Mouse (Mus musculus): Measurements from ENCODE around the gene Coro7. TPM values are rescaled to one million over a fixed set of nuclear protein-coding genes. Genes with fewer than 3 reads are reported as not detected.

The Coro7 gene
- total and polyA plus RNA-seq, 2 experiments from 2014 or later = 9.9 to 17.8 TPM

DNA sequence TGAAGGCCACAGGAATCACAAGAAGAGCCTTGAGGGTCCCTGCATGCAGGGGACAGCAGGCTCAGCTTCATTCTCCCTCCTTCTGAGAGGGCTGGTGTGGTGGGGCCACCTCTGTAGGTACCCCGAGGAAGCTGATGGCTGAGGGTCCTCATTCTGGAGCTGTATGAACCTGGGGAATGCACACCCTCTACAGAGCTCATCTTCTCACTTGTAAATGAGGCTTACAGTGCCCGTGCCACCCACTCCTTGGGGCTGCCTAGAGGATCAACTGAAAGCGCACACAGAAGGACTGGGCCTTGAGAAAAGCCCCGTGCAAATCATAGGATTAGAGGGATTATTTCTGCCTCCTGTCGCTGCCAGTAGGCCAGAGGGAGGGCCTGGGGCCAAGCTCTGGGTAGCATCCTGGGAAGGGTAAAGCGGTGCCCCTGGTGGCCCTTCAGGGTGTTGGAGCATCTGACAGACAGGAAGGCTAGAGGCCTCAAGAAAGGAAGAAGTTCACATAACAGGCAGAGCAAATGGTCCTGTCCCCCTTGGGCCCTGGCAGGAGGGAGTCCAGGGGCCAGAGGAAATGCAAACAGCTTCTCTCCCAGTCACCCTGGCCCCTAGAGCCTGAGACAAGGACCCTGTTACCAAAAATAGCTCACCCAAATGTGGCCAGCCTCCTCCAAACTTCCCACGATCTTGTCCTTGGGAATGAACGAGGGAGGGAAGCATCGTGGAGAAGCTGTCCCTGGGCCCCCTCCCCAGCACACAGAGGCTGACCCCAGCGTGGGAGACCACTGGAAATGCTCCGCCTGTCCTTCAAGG is 23.6 kb downstream of the Coro7 start:
- Histone ChIP-seq H3K27me3 (ENCODE audit: control insufficient read depth, insufficient read depth, low read length) (no peaks in the 10 kb centered on the region), H3K9me3 (replicated peaks; ENCODE audit: control insufficient read depth, low read length) (no peaks in the 10 kb centered on the region), H3K4me2 (ENCODE audit: low read depth, low read length) (no peak overlapping the region), H3K9ac (replicated peaks; ENCODE audit: low read depth, low read length) (peak overlapping the region; percentile 38; the same call in 1 of the 2 replicates), H3K4me3 (ENCODE audit: low read depth, low read length) (no peak overlapping the region), H3K4me1 (ENCODE audit: control insufficient read depth, insufficient read depth) (peaks cover 43% of the 10 kb centered on the region), H3K36me3 (replicated peaks; ENCODE audit: control insufficient read depth, insufficient read depth, low read length) (peaks cover 22% of the 10 kb centered on the region), H3K27ac (ENCODE audit: low read depth) (peak overlapping the region; percentile 76)
- WGBS = 16% methylated on average over 11 of the region's 11 CpGs
- TF ChIP-seq CTCF (IDR thresholded peaks at IDR 0.05; ENCODE audit: low read depth) = peak; percentile 33; the same call in 1 of the 2 replicates
- no peak; the same call in 1 of the 2 replicates for TF ChIP-seq EP300 (IDR thresholded peaks at IDR 0.05; ENCODE audit: low read depth)
- DNase-seq (ENCODE audit: low spot score) = peak; percentile 52
- ATAC-seq (ENCODE audit: insufficient read depth, low read depth) = peak; percentile 22; the same call in 1 of the 2 replicates

DNA sequence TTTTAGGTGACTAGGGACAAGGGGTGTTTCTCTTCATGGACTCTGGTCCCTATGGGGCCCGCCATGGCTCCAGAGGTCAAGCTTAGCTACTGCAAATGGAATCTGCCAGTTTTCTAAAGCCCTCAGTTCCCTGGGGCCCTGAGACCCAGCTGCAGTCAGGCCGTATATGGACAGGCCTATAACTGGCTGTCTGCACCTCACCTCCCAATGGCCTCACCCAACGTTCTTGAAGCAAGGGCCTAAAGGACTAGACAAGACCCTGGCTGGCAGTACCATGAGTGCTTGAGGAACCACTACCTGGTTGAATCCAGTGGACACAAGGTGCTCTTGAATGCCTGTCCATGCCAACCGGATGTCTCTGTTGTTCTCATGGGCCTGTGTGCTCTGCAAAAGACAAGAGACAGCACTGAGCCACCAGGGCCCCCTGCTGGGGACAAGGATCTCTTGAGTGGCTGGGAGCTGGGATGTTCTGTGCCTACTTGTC is 24.3 kb downstream of the Coro7 start:
- 44% methylated on average over 4 of the region's 4 CpGs for WGBS
- H3K36me3 ChIP-seq (replicated peaks; ENCODE audit: control insufficient read depth, insufficient read depth, low read length) = peaks cover 29% of the 10 kb centered on the region
- H3K27me3 ChIP-seq (ENCODE audit: control insufficient read depth, insufficient read depth, low read length) = no peaks in the 10 kb centered on the region
- no peak overlapping the region for H3K4me2 ChIP-seq (ENCODE audit: low read depth, low read length)
- H3K27ac ChIP-seq (ENCODE audit: low read depth) = peak overlapping the region; percentile 76
- no peak overlapping the region for H3K4me3 ChIP-seq (ENCODE audit: low read depth, low read length)
- H3K9me3 ChIP-seq (replicated peaks; ENCODE audit: control insufficient read depth, low read length) = no peaks in the 10 kb centered on the region
- ATAC-seq (ENCODE audit: insufficient read depth, low read depth) (0 out of 2 replicates have a peak, but pooled peaks have one; percentile 34), DNase-seq (ENCODE audit: low spot score) (peak; percentile 41)
- H3K9ac ChIP-seq (replicated peaks; ENCODE audit: low read depth, low read length) = no peak overlapping the region
- no peak for TF ChIP-seq EP300 (IDR thresholded peaks at IDR 0.05; ENCODE audit: low read depth)
- peak; percentile 48 for TF ChIP-seq CTCF (IDR thresholded peaks at IDR 0.05; ENCODE audit: low read depth)
- H3K4me1 ChIP-seq (ENCODE audit: control insufficient read depth, insufficient read depth) = peaks cover 43% of the 10 kb centered on the region

DNA sequence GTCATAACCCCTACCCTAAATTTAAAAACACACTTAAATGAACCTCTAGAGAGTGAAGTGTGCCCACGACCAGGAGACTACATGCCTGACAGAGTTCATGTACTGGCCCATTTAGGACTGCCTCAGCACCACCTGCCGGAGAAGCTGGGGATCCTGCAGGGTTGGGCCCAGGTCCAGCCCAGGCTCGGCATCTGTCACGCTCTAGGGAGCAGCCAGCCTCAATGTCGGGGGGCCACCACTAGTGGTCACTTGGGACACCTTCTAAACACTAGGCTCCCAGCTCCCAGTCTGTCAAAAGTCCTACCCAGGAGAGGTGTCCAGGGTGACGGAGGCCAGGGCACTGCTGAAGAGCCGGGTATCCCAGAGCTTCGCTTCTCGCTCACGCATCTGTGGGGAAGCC is 24.9 kb downstream of the Coro7 start:
- Histone ChIP-seq H3K4me3 (ENCODE audit: low read depth, low read length) (no peak overlapping the region), H3K27me3 (ENCODE audit: control insufficient read depth, insufficient read depth, low read length) (no peaks in the 10 kb centered on the region), H3K36me3 (replicated peaks; ENCODE audit: control insufficient read depth, insufficient read depth, low read length) (peaks cover 35% of the 10 kb centered on the region), H3K9me3 (replicated peaks; ENCODE audit: control insufficient read depth, low read length) (no peaks in the 10 kb centered on the region), H3K27ac (ENCODE audit: low read depth) (peak overlapping the region; percentile 76), H3K9ac (replicated peaks; ENCODE audit: low read depth, low read length) (no peak overlapping the region), H3K4me1 (ENCODE audit: control insufficient read depth, insufficient read depth) (peaks cover 43% of the 10 kb centered on the region), H3K4me2 (ENCODE audit: low read depth, low read length) (no peak overlapping the region)
- no peak for ATAC-seq (ENCODE audit: insufficient read depth, low read depth)
- TF ChIP-seq CTCF (IDR thresholded peaks at IDR 0.05; ENCODE audit: low read depth) (peak; percentile 38), EP300 (IDR thresholded peaks at IDR 0.05; ENCODE audit: low read depth) (no peak)
- 64% methylated on average over 10 of the region's 10 CpGs for WGBS
- DNase-seq (ENCODE audit: low spot score) = peak; percentile 11

DNA sequence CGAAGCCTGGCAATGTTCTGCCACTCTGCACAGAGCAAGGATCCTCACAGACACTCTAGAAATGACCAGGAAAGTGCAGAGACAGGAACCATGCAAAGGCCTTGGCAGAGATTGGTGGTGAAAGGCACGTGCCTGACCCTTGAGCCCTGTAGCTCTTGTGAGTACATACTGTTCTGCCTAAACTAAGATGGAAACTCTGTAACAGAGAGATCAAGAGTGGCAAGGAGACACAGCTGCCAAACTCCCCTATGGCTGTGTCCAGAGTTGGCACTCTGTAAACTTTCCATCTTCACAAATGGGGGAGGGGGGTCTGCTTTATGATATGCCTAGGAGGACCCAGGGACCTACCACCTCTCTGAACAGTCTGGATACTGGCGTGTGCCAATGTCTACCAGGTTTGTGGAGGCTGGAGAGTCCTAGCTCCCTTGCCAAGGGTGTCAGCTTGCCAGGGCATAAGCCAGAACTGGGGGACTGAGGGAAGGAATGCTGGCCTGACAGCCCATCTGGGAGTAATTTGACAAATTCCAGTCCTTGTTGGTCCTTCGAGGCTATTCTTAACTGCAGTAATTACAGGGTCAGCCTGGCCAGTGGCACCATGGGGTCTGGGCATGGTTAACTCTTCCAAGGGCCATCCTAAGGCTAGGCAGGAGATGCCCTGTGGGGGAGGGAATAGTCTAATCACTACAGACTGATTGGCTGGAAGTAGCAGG is 26.7 kb downstream of the Coro7 start:
- Histone ChIP-seq H3K27me3 (ENCODE audit: control insufficient read depth, insufficient read depth, low read length) (no peaks in the 10 kb centered on the region), H3K4me2 (ENCODE audit: low read depth, low read length) (no peak overlapping the region), H3K4me1 (ENCODE audit: control insufficient read depth, insufficient read depth) (peaks cover 46% of the 10 kb centered on the region), H3K36me3 (replicated peaks; ENCODE audit: control insufficient read depth, insufficient read depth, low read length) (peaks cover 50% of the 10 kb centered on the region), H3K9ac (replicated peaks; ENCODE audit: low read depth, low read length) (no peak overlapping the region), H3K4me3 (ENCODE audit: low read depth, low read length) (no peak overlapping the region), H3K9me3 (replicated peaks; ENCODE audit: control insufficient read depth, low read length) (no peaks in the 10 kb centered on the region), H3K27ac (ENCODE audit: low read depth) (peak overlapping the region; percentile 69)
- DNase-seq (ENCODE audit: low spot score) (peak; percentile 61), ATAC-seq (ENCODE audit: insufficient read depth, low read depth) (peak; percentile 40)
- WGBS = 38% methylated on average over 4 of the region's 4 CpGs
- TF ChIP-seq EP300 (IDR thresholded peaks at IDR 0.05; ENCODE audit: low read depth) (peak; percentile 82; the same call in 1 of the 2 replicates), CTCF (IDR thresholded peaks at IDR 0.05; ENCODE audit: low read depth) (no peak)

DNA sequence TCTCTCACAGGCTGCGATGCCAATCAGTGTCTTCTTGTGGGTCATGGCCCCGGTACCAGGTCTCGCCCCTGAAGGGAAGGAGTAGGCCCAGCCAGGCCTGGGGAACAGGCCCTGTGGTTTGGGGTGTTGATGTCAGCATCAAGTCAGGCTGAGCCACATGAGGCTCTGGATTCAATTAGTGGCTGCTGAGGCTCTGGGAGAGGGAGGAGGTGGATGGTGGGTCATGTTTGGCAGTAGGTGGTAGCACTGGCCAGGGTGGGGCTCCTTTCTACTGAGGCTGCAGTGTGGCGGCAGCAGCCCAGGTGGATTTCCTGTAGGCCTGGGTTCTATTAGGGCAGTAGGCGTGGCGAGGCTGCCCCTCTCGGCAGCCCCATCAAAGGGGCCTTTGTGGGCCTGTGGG is 28.0 kb downstream of the Coro7 start:
- H3K4me1 ChIP-seq (ENCODE audit: control insufficient read depth, insufficient read depth) = peaks cover 54% of the 10 kb centered on the region
- H3K36me3 ChIP-seq (replicated peaks; ENCODE audit: control insufficient read depth, insufficient read depth, low read length) = peaks cover 50% of the 10 kb centered on the region
- ATAC-seq (ENCODE audit: insufficient read depth, low read depth) = no peak
- no peak overlapping the region for H3K4me3 ChIP-seq (ENCODE audit: low read depth, low read length)
- H3K27ac ChIP-seq (ENCODE audit: low read depth) = peak overlapping the region; percentile 69
- no peak for DNase-seq (ENCODE audit: low spot score)
- H3K27me3 ChIP-seq (ENCODE audit: control insufficient read depth, insufficient read depth, low read length) = no peaks in the 10 kb centered on the region
- 80% methylated on average over 7 of the region's 7 CpGs for WGBS
- TF ChIP-seq CTCF (IDR thresholded peaks at IDR 0.05; ENCODE audit: low read depth) (no peak), EP300 (IDR thresholded peaks at IDR 0.05; ENCODE audit: low read depth) (no peak)
- no peaks in the 10 kb centered on the region for H3K9me3 ChIP-seq (replicated peaks; ENCODE audit: control insufficient read depth, low read length)
- H3K9ac ChIP-seq (replicated peaks; ENCODE audit: low read depth, low read length) = no peak overlapping the region
- H3K4me2 ChIP-seq (ENCODE audit: low read depth, low read length) = no peak overlapping the region
